Mouse (Mus musculus): ENCODE results near the gene Slc26a11.

Slc26a11 gene

DNA sequence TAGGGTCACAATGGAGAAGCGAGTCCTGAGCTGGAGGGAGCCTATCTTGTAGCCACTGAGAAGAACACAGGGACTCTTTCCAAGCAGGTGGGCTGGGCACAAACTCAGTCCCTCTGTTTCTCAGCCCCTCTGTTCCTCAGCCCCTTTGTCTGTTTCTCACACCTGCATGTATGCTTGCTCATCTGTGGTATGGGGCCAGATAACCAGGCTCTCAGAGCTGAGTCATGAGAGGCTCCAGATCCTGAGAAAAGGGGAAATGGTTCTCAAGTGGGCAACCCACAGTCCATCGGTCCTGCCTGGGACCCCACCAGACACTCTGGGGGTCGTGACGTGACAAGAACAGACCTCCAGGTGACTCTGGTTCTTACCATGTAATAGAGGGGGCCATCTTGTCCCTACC lies 8.2 kb upstream of the Slc26a11 start:
- H3K4me3 ChIP-seq (replicated peaks; ENCODE audit: low read length), result no peak overlapping the region
- H3K9me3 ChIP-seq (ENCODE audit: low read length), result no peaks in the 10 kb centered on the region
- H3K27me3 ChIP-seq (ENCODE audit: insufficient read depth, low read length), result peaks cover 18% of the 10 kb centered on the region
- H3K4me1 ChIP-seq (replicated peaks; ENCODE audit: low read depth, low read length), result peaks cover 20% of the 10 kb centered on the region
- H3K36me3 ChIP-seq (ENCODE audit: insufficient read depth, low read length), result no peaks in the 10 kb centered on the region
- no peak for TF ChIP-seq POU5F1 (IDR thresholded peaks at IDR 0.05; ENCODE audit: borderline replicate concordance, low read length)
- no peak for TF ChIP-seq NANOG (IDR thresholded peaks at IDR 0.05; ENCODE audit: borderline replicate concordance, low read length)
- TF ChIP-seq CTCF (conservative IDR thresholded peaks at IDR 0.05; ENCODE audit: low read length), result no peak

DNA sequence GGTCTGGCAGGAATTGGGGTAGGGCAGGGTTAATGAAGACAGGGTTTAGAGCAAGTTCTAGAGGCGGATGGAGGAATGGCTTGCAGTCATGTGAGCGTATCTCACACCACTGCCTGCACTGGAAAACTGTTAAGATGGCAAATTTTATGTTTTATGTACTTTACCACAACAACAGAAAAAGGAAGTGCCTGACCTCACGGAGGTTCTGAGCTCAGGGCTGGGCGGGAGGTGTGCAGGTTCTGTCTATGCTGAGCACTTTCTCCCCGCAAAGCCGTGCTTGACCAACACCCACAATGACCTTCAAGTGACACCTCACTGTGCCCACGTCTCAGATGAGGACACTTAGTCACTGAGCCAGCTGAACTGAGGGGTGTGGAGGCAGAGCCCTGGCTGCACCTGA lies 3.2 kb upstream of the Slc26a11 start:
- TF ChIP-seq NANOG (IDR thresholded peaks at IDR 0.05; ENCODE audit: borderline replicate concordance, low read length) (no peak), CTCF (conservative IDR thresholded peaks at IDR 0.05; ENCODE audit: low read length) (no peak), POU5F1 (IDR thresholded peaks at IDR 0.05; ENCODE audit: borderline replicate concordance, low read length) (no peak)
- no peaks in the 10 kb centered on the region for H3K36me3 ChIP-seq (ENCODE audit: insufficient read depth, low read length)

GRCm38 (mm10) chr11:119353946-119354345 lies 1.4 kb upstream of the Slc26a11 start:
- peaks cover 5% of the 10 kb centered on the region; the same call in 1 of the 2 replicates for H3K36me3 ChIP-seq (ENCODE audit: insufficient read depth, low read length)
- H3K9me3 ChIP-seq (ENCODE audit: low read length), result no peaks in the 10 kb centered on the region
- H3K27me3 ChIP-seq (ENCODE audit: insufficient read depth, low read length), result peaks cover 38% of the 10 kb centered on the region
- H3K4me1 ChIP-seq (replicated peaks; ENCODE audit: low read depth, low read length), result peaks cover 47% of the 10 kb centered on the region
- no peak overlapping the region for H3K4me3 ChIP-seq (replicated peaks; ENCODE audit: low read length)
- TF ChIP-seq POU5F1 (IDR thresholded peaks at IDR 0.05; ENCODE audit: borderline replicate concordance, low read length), result no peak
- TF ChIP-seq NANOG (IDR thresholded peaks at IDR 0.05; ENCODE audit: borderline replicate concordance, low read length), result no peak
- TF ChIP-seq CTCF (conservative IDR thresholded peaks at IDR 0.05; ENCODE audit: low read length), result no peak

More for the DNA sequence above, 3.2 kb upstream of the Slc26a11 start:
- Histone ChIP-seq H3K4me1 (replicated peaks; ENCODE audit: low read depth, low read length) (peaks cover 47% of the 10 kb centered on the region), H3K9me3 (ENCODE audit: low read length) (no peaks in the 10 kb centered on the region), H3K27me3 (ENCODE audit: insufficient read depth, low read length) (peaks cover 38% of the 10 kb centered on the region), H3K4me3 (replicated peaks; ENCODE audit: low read length) (no peak overlapping the region)

DNA sequence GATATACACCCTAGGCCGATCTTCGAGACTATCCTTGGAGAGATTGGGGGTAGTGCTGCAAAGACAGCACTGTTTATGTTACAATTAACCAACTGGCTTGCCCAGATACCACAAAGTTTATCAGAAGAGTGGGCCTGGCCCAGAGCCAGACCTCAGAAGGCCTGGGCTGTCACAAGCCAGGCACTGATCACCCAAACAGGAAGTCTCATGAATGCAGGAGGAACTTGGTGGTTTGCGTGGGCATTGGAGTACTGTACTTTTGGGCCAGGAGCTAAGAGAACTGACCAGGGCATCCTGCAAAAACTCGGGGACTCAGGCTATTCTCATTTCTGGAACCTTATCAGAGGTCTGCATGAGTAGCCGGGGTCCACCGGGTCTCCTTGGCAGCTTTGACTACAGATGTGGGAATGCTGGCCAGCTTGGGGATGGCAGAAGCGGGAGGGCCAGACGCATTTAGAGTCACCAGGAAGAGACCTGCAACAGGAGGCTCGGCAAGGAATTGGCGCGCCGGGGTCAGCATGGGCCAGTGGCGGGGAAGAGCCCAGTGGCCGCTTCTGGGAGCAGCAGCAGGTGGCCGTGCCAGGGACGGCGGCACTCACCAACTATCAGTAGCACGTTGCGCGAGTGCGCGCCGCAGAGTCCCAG lies 437 bp upstream of the Slc26a11 start:
- Histone ChIP-seq H3K36me3 (ENCODE audit: insufficient read depth, low read length) (peaks cover 5% of the 10 kb centered on the region; the same call in 1 of the 2 replicates), H3K9me3 (ENCODE audit: low read length) (no peaks in the 10 kb centered on the region), H3K4me3 (replicated peaks; ENCODE audit: low read length) (peak overlapping the region; percentile 84), H3K27me3 (ENCODE audit: insufficient read depth, low read length) (peaks cover 38% of the 10 kb centered on the region), H3K4me1 (replicated peaks; ENCODE audit: low read depth, low read length) (peaks cover 40% of the 10 kb centered on the region)
- TF ChIP-seq CTCF (conservative IDR thresholded peaks at IDR 0.05; ENCODE audit: low read length) (no peak), NANOG (IDR thresholded peaks at IDR 0.05; ENCODE audit: borderline replicate concordance, low read length) (no peak), POU5F1 (IDR thresholded peaks at IDR 0.05; ENCODE audit: borderline replicate concordance, low read length) (no peak)

- H3K9me3 ChIP-seq (ENCODE audit: low read length), result no peaks in the 10 kb centered on the region
- TF ChIP-seq NANOG (IDR thresholded peaks at IDR 0.05; ENCODE audit: borderline replicate concordance, low read length), result no peak
- H3K27me3 ChIP-seq (ENCODE audit: insufficient read depth, low read length), result peaks cover 24% of the 10 kb centered on the region
- peaks cover 5% of the 10 kb centered on the region; the same call in 1 of the 2 replicates for H3K36me3 ChIP-seq (ENCODE audit: insufficient read depth, low read length)
- H3K4me1 ChIP-seq (replicated peaks; ENCODE audit: low read depth, low read length), result peaks cover 34% of the 10 kb centered on the region
- no peak overlapping the region for H3K4me3 ChIP-seq (replicated peaks; ENCODE audit: low read length)
Measured at GRCm38 (mm10) chr11:119359089-119359488, 3.7 kb downstream of the Slc26a11 start.

- TF ChIP-seq CTCF (conservative IDR thresholded peaks at IDR 0.05; ENCODE audit: low read length), result no peak
- no peak for TF ChIP-seq POU5F1 (IDR thresholded peaks at IDR 0.05; ENCODE audit: borderline replicate concordance, low read length)
- TF ChIP-seq NANOG (IDR thresholded peaks at IDR 0.05; ENCODE audit: borderline replicate concordance, low read length), result no peak
- Histone ChIP-seq H3K4me1 (replicated peaks; ENCODE audit: low read depth, low read length) (peaks cover 25% of the 10 kb centered on the region), H3K27me3 (ENCODE audit: insufficient read depth, low read length) (no peaks in the 10 kb centered on the region), H3K36me3 (ENCODE audit: insufficient read depth, low read length) (peaks cover 2% of the 10 kb centered on the region; the same call in 1 of the 2 replicates), H3K9me3 (ENCODE audit: low read length) (no peaks in the 10 kb centered on the region), H3K4me3 (replicated peaks; ENCODE audit: low read length) (peak overlapping the region; percentile 54)
Measured at GRCm38 (mm10) chr11:119362769-119363533, 7.6 kb downstream of the Slc26a11 start.

- Histone ChIP-seq H3K4me3 (replicated peaks; ENCODE audit: low read length) (peak overlapping the region; percentile 54), H3K9me3 (ENCODE audit: low read length) (no peaks in the 10 kb centered on the region), H3K36me3 (ENCODE audit: insufficient read depth, low read length) (no peaks in the 10 kb centered on the region), H3K4me1 (replicated peaks; ENCODE audit: low read depth, low read length) (peaks cover 29% of the 10 kb centered on the region), H3K27me3 (ENCODE audit: insufficient read depth, low read length) (0 out of 2 replicates have a peak, but pooled peaks cover 1% of the 10 kb centered on the region)
- TF ChIP-seq NANOG (IDR thresholded peaks at IDR 0.05; ENCODE audit: borderline replicate concordance, low read length) (no peak), CTCF (conservative IDR thresholded peaks at IDR 0.05; ENCODE audit: low read length) (peak; percentile 95), POU5F1 (IDR thresholded peaks at IDR 0.05; ENCODE audit: borderline replicate concordance, low read length) (no peak)
Measured at GRCm38 (mm10) chr11:119363534-119364145, 8.3 kb downstream of the Slc26a11 start.

DNA sequence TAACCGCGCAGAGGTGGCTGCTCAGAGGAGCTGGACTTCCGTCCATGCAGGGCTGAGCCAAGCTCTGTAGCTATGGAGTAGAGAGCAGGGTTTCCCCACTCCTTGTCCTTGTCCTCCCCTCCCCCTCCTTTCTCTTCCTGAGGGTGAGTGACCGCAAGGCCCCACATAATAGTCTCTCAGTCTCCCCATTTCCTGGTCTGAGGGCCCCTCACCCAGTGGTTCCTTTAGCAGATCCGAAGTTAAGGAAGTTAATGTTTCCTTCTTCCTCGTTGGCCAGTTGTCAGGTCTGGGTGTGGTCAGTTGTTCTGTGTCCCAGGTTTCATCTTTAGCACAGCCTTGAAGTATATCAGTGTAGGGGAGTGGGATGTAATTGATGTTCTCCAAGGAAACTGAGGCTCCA lies 20.1 kb downstream of the Slc26a11 start:
- H3K27me3 ChIP-seq (ENCODE audit: insufficient read depth, low read length), result no peaks in the 10 kb centered on the region
- no peak overlapping the region for H3K4me3 ChIP-seq (replicated peaks; ENCODE audit: low read length)
- TF ChIP-seq NANOG (IDR thresholded peaks at IDR 0.05; ENCODE audit: borderline replicate concordance, low read length) (no peak), CTCF (conservative IDR thresholded peaks at IDR 0.05; ENCODE audit: low read length) (no peak), POU5F1 (IDR thresholded peaks at IDR 0.05; ENCODE audit: borderline replicate concordance, low read length) (no peak)
- peaks cover 27% of the 10 kb centered on the region for H3K4me1 ChIP-seq (replicated peaks; ENCODE audit: low read depth, low read length)
- H3K9me3 ChIP-seq (ENCODE audit: low read length), result no peaks in the 10 kb centered on the region
- H3K36me3 ChIP-seq (ENCODE audit: insufficient read depth, low read length), result no peaks in the 10 kb centered on the region; the same call in 1 of the 2 replicates

Data from E14TG2a.4 (cell line).